8 mouse cellular contexts compared by ENCODE assay signal in genomic region chr5:107721638-107722011, GRCm38 (mm10). TPM values are rescaled to one million over a fixed set of nuclear protein-coding genes. Genes with fewer than 3 reads are reported as not detected.
DNase-seq lines count a peak whose midpoint lies in the region; ATAC-seq lines count a peak whose summit lies in the region.

No protein-coding gene starts in this region.

- H3K9me3 ChIP-seq in lung, embryonic 16.5 days (ENCODE audit: control insufficient read depth, low read length), result no peaks in the 10 kb centered on the region
- no peaks in the 10 kb centered on the region for H3K9me3 ChIP-seq in embryonic facial prominence, embryonic 13.5 days
- no peaks in the 10 kb centered on the region for H3K9me3 ChIP-seq in intestine, embryonic 15.5 days
- no peaks in the 10 kb centered on the region for H3K9me3 ChIP-seq in neural tube, embryonic 12.5 days

- H3K9ac ChIP-seq in lung, embryonic 16.5 days (ENCODE audit: low read length), result no peak overlapping the region
- H3K9ac ChIP-seq in embryonic facial prominence, embryonic 13.5 days, result peak overlapping the region; percentile 61
- peak overlapping the region; percentile 32 for H3K9ac ChIP-seq in intestine, embryonic 15.5 days
- 0 out of 2 replicates have a peak overlapping the region, but pooled peaks have one; percentile 29 for H3K9ac ChIP-seq in neural tube, embryonic 12.5 days

- H3K4me3 ChIP-seq in lung, embryonic 16.5 days (ENCODE audit: low read length), result peak overlapping the region; percentile 42
- H3K4me3 ChIP-seq in embryonic facial prominence, embryonic 13.5 days, result peak overlapping the region; percentile 45
- peak overlapping the region; percentile 42 for H3K4me3 ChIP-seq in intestine, embryonic 15.5 days (replicated peaks)
- peak overlapping the region; percentile 27 for H3K4me3 ChIP-seq in neural tube, embryonic 12.5 days

- H3K27ac ChIP-seq in lung, embryonic 16.5 days (ENCODE audit: low read length), result no peak overlapping the region
- H3K27ac ChIP-seq in embryonic facial prominence, embryonic 13.5 days, result no peak overlapping the region
- H3K27ac ChIP-seq in intestine, embryonic 15.5 days, result no peak overlapping the region
- no peak overlapping the region for H3K27ac ChIP-seq in neural tube, embryonic 12.5 days

- DNase-seq in lung, postnatal 4 days, result no peak
- no peak for DNase-seq in frontal cortex, postnatal 36 days (ENCODE audit: low spot score in 2 of 2)
- no peak for DNase-seq in right cerebral cortex, postnatal 25 days
- no peak for DNase-seq in right cerebral cortex, postnatal 36 days (ENCODE audit: low spot score in 2 of 2)

- H3K27me3 ChIP-seq in lung, embryonic 16.5 days (ENCODE audit: control insufficient read depth, insufficient read depth, low read depth, low read length), result peaks cover 78% of the 10 kb centered on the region
- peaks cover 99% of the 10 kb centered on the region for H3K27me3 ChIP-seq in embryonic facial prominence, embryonic 13.5 days
- H3K27me3 ChIP-seq in intestine, embryonic 15.5 days (replicated peaks), result peaks cover 83% of the 10 kb centered on the region
- H3K27me3 ChIP-seq in neural tube, embryonic 12.5 days (replicated peaks), result peaks cover 99% of the 10 kb centered on the region

- peak; percentile 13; the same call in 1 of the 2 replicates for ATAC-seq in lung, embryonic 16.5 days (ENCODE audit: low read depth)
- no peak for ATAC-seq in embryonic facial prominence, embryonic 13.5 days (ENCODE audit: insufficient number of reproducible peaks, insufficient read depth, low FRiP score, low TSS enrichment, low read depth)
- ATAC-seq in intestine, embryonic 15.5 days, result peak; percentile 30; the same call in 1 of the 2 replicates
- ATAC-seq in neural tube, embryonic 12.5 days (ENCODE audit: low FRiP score, low read depth), result peak; percentile 39

- peak overlapping the region; percentile 56 for H3K4me2 ChIP-seq in lung, embryonic 16.5 days (ENCODE audit: low read depth, low read length)
- H3K4me2 ChIP-seq in embryonic facial prominence, embryonic 13.5 days, result peak overlapping the region; percentile 72
- H3K4me2 ChIP-seq in intestine, embryonic 15.5 days (replicated peaks), result peak overlapping the region; percentile 90
- H3K4me2 ChIP-seq in neural tube, embryonic 12.5 days (replicated peaks), result peak overlapping the region; percentile 60

- H3K4me1 ChIP-seq in lung, embryonic 16.5 days (replicated peaks; ENCODE audit: control insufficient read depth, insufficient read depth, low read length), result peaks cover 56% of the 10 kb centered on the region
- H3K4me1 ChIP-seq in embryonic facial prominence, embryonic 13.5 days, result peaks cover 52% of the 10 kb centered on the region
- peaks cover 52% of the 10 kb centered on the region for H3K4me1 ChIP-seq in intestine, embryonic 15.5 days (replicated peaks)
- H3K4me1 ChIP-seq in neural tube, embryonic 12.5 days, result peaks cover 44% of the 10 kb centered on the region

- H3K36me3 ChIP-seq in lung, embryonic 16.5 days (ENCODE audit: control insufficient read depth, insufficient read depth, low read length), result no peaks in the 10 kb centered on the region
- no peaks in the 10 kb centered on the region for H3K36me3 ChIP-seq in embryonic facial prominence, embryonic 13.5 days
- no peaks in the 10 kb centered on the region for H3K36me3 ChIP-seq in intestine, embryonic 15.5 days
- no peaks in the 10 kb centered on the region for H3K36me3 ChIP-seq in neural tube, embryonic 12.5 days

- WGBS in lung, embryonic 16.5 days, result 1% methylated on average over 33 of the region's 33 CpGs
- WGBS in embryonic facial prominence, embryonic 13.5 days, result under 1% methylated on average over 33 of the region's 33 CpGs
- WGBS in intestine, embryonic 15.5 days, result under 1% methylated on average over 33 of the region's 33 CpGs
- under 1% methylated on average over 33 of the region's 33 CpGs for WGBS in neural tube, embryonic 12.5 days

RNA-seq across cellular contexts. Expression of gene Gfi1, which starts 4.2 kb away (rescaled TPM):
- 0.31 and 0.45 TPM in 2 replicates for polyA plus RNA-seq in lung, embryonic 16.5 days (2015; fragmentation: Nextera tagmentation; extraction: Ambion mirVana)
- polyA plus RNA-seq in embryonic facial prominence, embryonic 13.5 days (2015; fragmentation: Nextera tagmentation; extraction: Ambion mirVana), result not detected in 2 replicates
- 1.2 and 2.2 TPM in 2 replicates for polyA plus RNA-seq in intestine, embryonic 15.5 days (2015; fragmentation: Nextera tagmentation; extraction: Ambion mirVana)
- polyA plus RNA-seq in neural tube, embryonic 12.5 days (2016; fragmentation: Nextera tagmentation; extraction: Ambion mirVana), result not detected in 2 replicates
